ENCODE assay signal across 8 mouse cellular contexts in genomic region chr11:3167571-3168001, GRCm38 (mm10). TPM values are rescaled to one million over a fixed set of nuclear protein-coding genes. Genes with fewer than 3 reads are reported as not detected.
A peak's percentile ranks its signal among the peaks of the same experiment; 100 is the strongest.
DNase-seq lines count a peak whose midpoint lies in the region; ATAC-seq and TF ChIP-seq lines count a peak whose summit lies in the region.
"Not testable (repeated sequence)": the region's sequence is repeated elsewhere in the genome, so short reads cannot be mapped to it uniquely, and the experiment has no call there.

No protein-coding gene starts in this region.

- not testable (repeated sequence) for H3K4me1 ChIP-seq in heart, postnatal 0 days (ENCODE audit: control insufficient read depth, insufficient read depth); lung, adult 2 months (ENCODE audit: control insufficient read depth, insufficient read depth, low read length)

- not testable (repeated sequence) for H3K36me3 ChIP-seq in heart, postnatal 0 days (replicated peaks; ENCODE audit: control insufficient read depth, insufficient read depth, low read length)

- DNase-seq in adrenal gland, postnatal 10 days = peak; percentile 31
- peak; percentile 59 for DNase-seq in gastrocnemius, adult 18-20 months (ENCODE audit: low spot score)
- not testable (repeated sequence) for DNase-seq in heart, postnatal 0 days (ENCODE audit: low spot score)
- peak; percentile 47 for DNase-seq in kidney, postnatal 10 days
- peak; percentile 61 for DNase-seq in lung, adult 2 months
- peak; percentile 54 to 64 for DNase-seq in thymus, postnatal 10 days (ENCODE audit: low spot score in 2 of 2)

- H3K4me2 ChIP-seq in heart, postnatal 0 days (ENCODE audit: low read depth, low read length) = not testable (repeated sequence)

- not testable (repeated sequence) for H3K9me3 ChIP-seq in heart, postnatal 0 days (replicated peaks; ENCODE audit: control insufficient read depth, low read length)

- not testable (repeated sequence) for TF ChIP-seq EP300 in heart, postnatal 0 days (IDR thresholded peaks at IDR 0.05; ENCODE audit: low read depth)

- not testable (repeated sequence) for H3K9ac ChIP-seq in heart, postnatal 0 days (replicated peaks; ENCODE audit: low read depth, low read length)

- 62% methylated on average over 4 of the region's 4 CpGs for WGBS in heart, postnatal 0 days
- 63% methylated on average over 4 of the region's 4 CpGs for WGBS in lung, adult 2 months

- H3K27me3 ChIP-seq in heart, postnatal 0 days (ENCODE audit: control insufficient read depth, insufficient read depth, low read length) = not testable (repeated sequence)

- TF ChIP-seq POLR2A in lung, adult 2 months (IDR thresholded peaks at IDR 0.05; ENCODE audit: borderline replicate concordance, extremely low read depth, low read depth, low read length) = not testable (repeated sequence)

- H3K4me3 ChIP-seq in heart, postnatal 0 days (ENCODE audit: low read depth, low read length); lung, adult 2 months (replicated peaks; ENCODE audit: extremely low read depth, low read depth, low read length): not testable (repeated sequence)

- TF ChIP-seq CTCF in heart, postnatal 0 days (IDR thresholded peaks at IDR 0.05; ENCODE audit: low read depth); lung, adult 2 months (IDR thresholded peaks at IDR 0.05; ENCODE audit: insufficient read depth, low read length): not testable (repeated sequence)

- ATAC-seq in CD4-positive, CD25-positive, alpha-beta regulatory T cell, adult 4 months = peak; percentile 0
- 0 out of 2 replicates have a peak, but pooled peaks have one; percentile 0 for ATAC-seq in heart, postnatal 0 days (ENCODE audit: insufficient read depth, low read depth)
- ATAC-seq in neutrophil, adult 5-6 weeks (ENCODE audit: extremely low read depth, insufficient number of reproducible peaks, low FRiP score, poor library complexity, severe bottlenecking) = 0 out of 2 replicates have a peak, but pooled peaks have one; percentile 0

- not testable (repeated sequence) for H3K27ac ChIP-seq in heart, postnatal 0 days (ENCODE audit: low read depth)

RNA-seq across cellular contexts. Expression of gene Sfi1, which starts 25.7 kb away (rescaled TPM):
- polyA plus RNA-seq in CD4-positive, CD25-positive, alpha-beta regulatory T cell, adult 4 months (2017; shearing (Covaris generic)) = 10 to 100 TPM; 31.5 to 46.1 TPM
- total RNA-seq in adrenal gland, postnatal 10 days (2021) = 10 to 100 TPM; 30.0 to 62.1 TPM
- total RNA-seq in gastrocnemius, adult 18-20 months (2021) = 10 to 100 TPM in 1 of 2 experiments, 1 to 10 TPM in 1; 9.8 to 12.4 TPM
- 7.1 and 13.2 TPM in 2 replicates for total RNA-seq in heart, postnatal 0 days (2014; rRNA removed; ENCODE audit: low replicate concordance)
- 5.3 and 5.4 TPM in 2 replicates for polyA plus RNA-seq in heart, postnatal 0 days (2015; fragmentation: Nextera tagmentation; extraction: Ambion mirVana)
- 25.1 and 25.2 TPM in 2 replicates for polyA plus RNA-seq in lung, adult 2 months (2012; rRNA removed)
- 60.9 and 65.4 TPM in 2 replicates for total RNA-seq in neutrophil, adult 5-6 weeks (2017)

RNA-seq across cellular contexts. Expression of gene Eif4enif1, which starts 34.6 kb away (rescaled TPM):
- polyA plus RNA-seq in CD4-positive, CD25-positive, alpha-beta regulatory T cell, adult 4 months (2017; shearing (Covaris generic)) = 10 to 100 TPM; 54.0 to 72.4 TPM
- total RNA-seq in adrenal gland, postnatal 10 days (2021) = 10 to 100 TPM; 56.2 to 57.8 TPM
- total RNA-seq in gastrocnemius, adult 18-20 months (2021) = 10 to 100 TPM; 32.9 to 38.2 TPM
- 34.4 and 58.2 TPM in 2 replicates for total RNA-seq in heart, postnatal 0 days (2014; rRNA removed; ENCODE audit: low replicate concordance)
- polyA plus RNA-seq in heart, postnatal 0 days (2015; fragmentation: Nextera tagmentation; extraction: Ambion mirVana) = 16.9 and 19.0 TPM in 2 replicates
- 31.0 and 37.2 TPM in 2 replicates for polyA plus RNA-seq in lung, adult 2 months (2012; rRNA removed)
- total RNA-seq in neutrophil, adult 5-6 weeks (2017) = 75.0 and 81.2 TPM in 2 replicates
